Mouse (Mus musculus) thymus, postnatal 14 days (tissue): Measurements from ENCODE around the gene Adarb1.

ENCODE experiments used
- DNase-seq: peaks from one replicate; pipeline ENCODE4 v3.0.0; 2021

The Adarb1 gene

DNA sequence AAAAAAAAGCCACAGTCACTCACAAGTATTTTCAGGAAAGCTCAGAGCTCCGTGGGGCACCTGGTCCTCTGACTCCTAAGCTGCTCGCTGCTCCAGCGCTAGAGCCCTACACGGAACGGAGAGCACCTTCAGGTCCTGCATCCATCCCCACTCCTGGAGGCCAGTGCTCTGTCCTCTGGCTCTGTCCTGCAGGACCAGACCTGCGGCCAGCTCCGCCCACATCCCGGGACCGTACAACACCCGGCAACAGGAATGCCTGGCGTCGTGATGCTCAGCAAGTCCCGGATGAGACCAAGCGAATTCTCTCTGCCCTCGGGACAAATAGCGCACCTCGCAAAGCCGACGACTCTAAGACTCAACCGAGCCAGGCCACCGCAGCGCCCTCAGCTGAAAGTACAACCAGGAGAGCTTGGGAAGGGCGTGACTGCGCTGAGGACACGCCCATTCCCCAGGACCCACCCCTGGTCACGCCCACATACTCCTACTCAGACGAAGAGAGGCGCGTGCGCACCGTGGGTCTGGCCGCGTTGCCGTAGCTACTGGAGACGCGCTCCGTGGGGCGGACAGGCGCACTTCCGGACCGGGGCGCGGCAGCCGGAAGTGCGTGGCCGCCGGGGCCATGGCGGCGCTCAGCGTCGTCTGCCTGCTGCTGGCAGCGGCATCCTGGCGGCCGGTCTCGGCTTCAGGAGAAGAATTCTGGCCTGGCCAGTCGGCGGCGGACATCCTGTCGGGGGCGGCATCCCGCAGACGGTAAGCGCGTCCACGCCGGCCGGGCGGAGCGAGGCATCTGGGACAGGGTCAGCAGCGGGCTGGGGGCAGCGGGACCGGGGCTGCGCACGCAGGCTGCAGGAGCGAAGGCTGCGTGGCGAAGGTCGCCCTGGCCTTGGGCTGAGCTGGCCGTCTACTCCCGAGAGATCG, 159.1 kb downstream of the Adarb1 start, which contains the start of gene Pofut2:
Gene Pofut2, plus strand, starts transcription at position 515 of the 918 bp plus-strand sequence.
- peak; percentile 97 for DNase-seq

DNA sequence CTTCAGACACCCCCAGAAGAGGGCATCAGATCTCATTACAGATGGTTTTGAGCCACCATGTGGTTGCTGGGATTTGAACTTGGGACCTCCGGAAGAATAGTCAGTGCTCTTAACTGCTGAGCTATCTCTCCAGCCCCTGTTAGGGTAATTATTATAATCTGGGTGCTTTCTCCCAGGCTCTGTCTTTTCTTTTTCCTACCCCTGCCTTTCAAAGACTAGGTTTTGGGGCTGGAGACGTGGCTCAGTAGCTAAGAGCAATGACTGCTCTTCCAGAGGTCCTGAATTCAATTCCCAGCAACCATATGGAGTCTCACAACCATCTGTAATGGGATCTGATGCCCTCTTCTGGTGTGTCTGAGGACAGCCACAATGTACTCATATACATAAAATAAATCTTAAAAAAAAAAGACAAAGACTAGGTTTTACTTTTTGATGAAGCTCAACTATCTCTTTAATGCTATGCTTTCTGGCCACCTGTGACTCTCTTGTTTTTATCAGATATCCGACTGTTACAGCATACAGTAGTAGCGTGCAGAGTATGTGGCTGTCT, 160.0 kb downstream of the Adarb1 start:
- no peak for DNase-seq

DNA sequence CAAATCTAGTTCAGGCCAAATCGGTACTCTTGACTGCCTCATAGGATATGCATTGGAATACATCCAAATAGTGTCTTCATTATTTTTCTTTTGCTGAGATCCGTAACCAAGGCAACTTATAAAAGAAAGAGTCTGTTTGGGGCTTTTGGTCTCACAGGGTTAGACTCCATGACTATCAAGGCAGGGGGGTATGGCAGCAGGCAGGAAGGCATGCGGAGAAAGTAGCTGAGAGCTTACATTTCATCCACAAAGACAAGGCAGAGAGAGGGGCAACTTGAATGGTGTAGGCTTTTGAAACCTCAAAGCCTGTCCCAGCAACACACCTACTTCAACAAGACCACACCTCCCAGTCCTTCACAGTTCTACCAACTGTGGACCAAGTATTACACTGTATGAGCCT, 162.4 kb downstream of the Adarb1 start:
- no peak for DNase-seq

DNA sequence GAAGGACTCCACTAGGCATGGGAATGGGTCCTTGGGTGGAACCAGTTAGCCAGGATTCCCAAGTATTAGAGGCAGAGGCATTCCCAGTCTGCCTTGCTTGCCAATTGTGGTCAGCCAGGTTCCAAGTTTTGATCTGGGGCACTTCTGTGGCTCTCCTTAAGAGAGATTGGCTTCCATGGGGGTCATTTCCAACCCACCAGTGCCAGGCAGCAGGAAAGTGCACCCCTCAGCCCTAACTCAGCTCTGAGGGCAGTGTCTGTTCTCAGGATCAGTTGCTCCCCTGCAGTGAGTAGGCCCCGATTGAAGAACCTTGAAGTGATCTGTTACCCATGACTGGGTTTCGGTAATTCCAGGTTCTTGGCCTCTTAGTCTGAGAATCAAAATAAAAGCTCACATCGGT, 162.8 kb downstream of the Adarb1 start:
- DNase-seq: no peak

DNA sequence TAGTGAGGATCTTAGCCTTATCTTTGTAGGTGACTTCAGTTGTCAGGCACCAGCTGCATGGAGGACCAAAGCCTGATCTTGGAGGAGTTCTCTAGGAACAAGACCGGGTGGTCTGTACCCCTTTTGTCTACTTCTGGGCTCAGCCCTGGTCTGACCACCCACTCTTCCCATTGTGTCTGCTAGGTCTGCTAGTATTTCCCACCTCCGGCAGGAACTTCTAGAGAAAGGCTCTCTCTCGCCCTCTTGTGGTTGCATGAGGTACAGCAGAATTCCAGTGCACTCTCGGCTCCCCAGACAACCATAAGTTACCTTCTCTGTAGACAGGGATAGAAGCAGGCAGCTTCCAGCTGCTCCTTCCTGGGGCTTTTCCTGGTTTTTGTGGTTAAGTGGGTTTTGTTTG, 165.3 kb downstream of the Adarb1 start:
- peak; percentile 69 for DNase-seq

DNA sequence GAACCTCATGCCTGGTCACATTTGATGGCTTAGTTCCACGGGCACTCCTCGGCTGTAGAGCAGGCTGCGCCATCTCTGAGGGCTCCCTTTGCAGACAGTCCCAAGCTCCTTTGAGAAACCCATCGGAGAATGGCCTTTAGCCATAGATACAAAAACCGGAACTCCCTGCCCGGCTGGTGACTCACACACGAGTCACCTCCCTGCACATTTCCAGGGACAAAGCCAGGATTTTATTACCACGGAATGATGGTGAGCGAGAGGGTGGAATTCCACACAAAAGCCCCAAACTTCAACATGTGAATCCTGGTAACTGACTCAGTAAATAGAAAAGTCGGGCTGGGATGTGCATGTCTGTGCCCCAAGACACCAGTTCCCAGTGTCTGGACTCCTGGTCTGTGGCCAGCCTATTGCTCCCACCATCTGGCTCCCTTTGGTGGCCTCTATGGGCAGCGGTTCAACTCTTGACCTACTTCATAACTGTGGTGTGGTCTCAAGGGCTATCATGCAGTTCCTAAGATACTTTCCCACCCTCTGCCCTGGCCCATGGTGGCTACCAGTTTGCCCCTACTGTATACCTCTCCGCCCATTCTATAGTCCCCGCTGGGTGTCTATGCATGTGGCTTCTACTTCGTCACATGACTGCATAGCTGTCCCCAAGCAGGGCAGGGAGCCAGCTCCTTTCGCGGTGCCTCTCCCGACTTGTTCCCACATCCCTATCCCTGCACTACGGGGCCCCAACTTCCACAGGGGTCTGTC, 166.1 kb downstream of the Adarb1 start:
- DNase-seq: no peak

DNA sequence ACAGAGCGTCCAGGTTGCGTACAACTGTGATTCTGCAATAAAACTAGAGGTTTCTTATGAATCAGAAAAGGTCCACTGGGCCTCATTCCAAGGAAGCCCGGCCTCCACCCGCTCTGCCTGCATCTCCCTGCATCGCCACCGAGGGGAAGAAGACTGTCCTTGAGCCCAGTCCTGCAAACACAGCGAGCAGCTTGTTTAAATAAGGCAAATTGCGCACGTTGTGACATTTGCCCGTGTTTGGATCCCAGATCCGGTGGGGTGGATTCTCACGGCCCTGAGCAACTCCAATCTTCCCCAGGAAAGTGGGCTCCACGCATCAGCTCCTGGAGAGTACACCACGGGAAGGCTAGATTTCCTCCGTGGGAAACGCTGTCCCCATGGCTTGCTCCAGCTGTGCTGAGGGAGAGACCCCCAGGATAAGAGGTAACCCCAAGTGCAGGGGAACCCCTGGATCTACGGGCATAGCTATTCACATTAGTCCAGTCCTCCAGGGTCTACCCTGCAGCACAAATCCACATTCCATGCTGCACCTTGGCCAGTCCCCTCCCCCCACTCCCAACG, 166.8 kb downstream of the Adarb1 start:
- DNase-seq: no peak

DNA sequence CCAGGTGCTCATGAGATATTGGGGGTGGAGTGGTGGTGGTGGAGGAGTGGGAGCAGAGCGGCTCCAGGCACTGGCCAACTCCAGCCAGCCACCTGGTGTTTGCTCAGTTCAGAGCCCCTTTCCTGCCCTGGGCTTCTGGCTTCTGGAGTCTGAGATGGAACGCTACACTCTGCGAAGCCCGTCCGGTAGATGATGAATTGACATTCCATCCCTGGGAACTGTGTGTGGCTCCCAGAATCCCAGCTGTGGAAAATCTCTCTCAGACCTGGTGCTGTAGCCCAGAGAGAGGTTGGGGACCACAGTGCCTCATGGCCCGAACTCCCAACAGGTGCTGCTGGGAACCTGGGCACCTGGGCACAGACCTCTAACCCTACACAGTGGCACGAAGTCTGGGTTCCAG, 170.4 kb downstream of the Adarb1 start:
- no peak for DNase-seq

DNA sequence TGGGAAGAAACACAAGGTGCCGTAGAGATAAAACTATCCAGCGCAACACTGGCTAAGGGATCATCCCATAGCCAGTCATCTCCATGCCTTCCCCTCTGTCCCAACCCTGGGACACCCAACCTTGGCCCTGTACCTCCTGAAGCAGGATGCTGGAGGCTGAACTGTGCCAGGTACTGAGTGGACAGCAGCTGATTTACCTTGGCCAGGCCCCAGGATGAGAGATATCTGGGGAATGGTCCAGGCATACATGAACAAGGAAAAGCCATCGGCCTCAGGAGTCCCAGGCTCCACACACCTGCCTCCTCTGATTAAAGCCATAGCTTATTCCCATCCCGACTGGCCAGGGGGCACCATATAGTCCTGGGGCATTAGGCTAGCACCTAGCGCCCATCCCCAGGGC, 171.0 kb downstream of the Adarb1 start:
- DNase-seq: no peak

DNA sequence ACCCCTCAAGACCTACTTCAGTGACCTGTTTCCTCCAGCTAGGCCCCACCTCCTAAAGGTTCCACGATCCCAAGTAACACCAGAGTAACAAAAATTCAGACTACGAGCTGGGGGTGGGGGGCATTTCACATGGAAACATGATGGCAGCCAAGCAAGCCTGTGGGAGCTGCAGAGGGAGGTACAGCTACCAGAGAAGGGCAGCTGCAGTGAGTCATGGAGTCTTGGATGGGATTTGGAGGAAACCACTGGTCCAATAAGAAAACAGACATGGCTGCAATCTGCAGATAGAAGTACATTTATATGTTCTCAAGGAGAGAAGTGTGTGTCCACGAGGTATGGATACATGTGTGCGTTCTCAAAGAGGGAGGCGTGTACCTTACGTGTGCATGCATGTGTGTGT, 173.3 kb downstream of the Adarb1 start:
- no peak for DNase-seq

DNA sequence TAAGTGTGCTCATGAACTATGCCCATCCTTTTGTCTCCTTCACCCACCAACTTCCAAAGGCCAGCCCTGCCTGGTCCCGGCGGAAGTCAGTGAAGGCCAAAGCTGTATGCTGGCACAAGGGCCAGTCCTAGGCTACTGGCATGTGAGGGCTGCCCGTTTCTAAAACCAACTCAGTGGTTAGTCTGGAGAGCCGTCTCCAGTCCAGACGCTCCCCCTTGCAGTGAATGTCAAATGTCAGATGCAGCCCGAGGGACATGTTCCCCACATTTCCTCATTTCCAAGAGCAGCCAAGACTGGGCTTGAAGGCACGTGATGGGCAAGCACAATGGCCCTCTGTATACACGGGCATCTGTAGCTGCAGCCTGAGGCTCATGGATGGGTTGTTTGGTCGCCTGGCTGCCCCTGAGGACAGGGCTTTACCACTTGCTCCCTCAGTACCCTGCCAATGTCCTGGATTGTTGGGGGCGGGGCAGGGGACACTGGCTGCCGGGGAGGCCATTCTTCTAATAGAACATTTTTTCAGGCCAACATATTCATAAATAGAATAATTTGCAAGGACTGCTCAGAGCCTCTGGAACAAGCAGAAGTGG, 174.4 kb downstream of the Adarb1 start:
- DNase-seq: no peak

DNA sequence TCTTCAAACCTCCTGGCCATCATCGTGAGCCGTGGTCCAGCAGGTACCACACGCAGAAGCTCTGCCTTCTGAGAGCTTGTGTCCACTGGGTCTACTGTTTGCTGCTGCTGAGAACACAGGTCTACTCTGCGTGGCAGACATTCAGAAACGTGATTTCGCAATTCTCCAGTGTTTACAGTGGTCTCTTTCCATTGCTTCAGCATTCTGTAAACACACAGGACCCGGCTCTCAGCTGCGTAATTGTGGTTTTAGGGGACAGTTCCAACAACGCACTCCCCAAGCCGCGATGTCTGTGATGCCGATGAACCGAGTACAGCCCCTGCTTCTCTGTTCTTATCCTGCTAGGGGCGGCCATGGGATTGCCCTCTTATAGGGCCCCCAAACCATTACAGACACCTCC, 175.2 kb downstream of the Adarb1 start:
- no peak for DNase-seq

DNA sequence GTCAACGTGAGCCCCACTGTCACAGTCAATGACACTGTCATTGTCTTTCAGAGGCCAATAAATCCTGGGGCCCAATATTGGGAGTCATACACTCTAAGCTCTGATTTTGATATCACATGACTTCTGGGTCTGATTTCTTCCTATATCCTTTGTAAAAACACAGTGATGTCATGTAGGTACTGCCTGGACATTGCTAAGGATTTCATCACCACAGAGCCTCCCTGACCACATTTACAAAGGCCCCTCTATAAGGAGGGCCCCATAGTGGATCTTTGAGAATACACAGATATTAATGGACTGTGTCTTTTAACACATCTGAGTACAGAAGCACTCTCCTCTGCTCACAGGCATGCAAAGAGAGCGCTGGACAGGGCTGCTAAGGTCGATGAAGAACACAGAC, 175.7 kb downstream of the Adarb1 start:
- DNase-seq: no peak

DNA sequence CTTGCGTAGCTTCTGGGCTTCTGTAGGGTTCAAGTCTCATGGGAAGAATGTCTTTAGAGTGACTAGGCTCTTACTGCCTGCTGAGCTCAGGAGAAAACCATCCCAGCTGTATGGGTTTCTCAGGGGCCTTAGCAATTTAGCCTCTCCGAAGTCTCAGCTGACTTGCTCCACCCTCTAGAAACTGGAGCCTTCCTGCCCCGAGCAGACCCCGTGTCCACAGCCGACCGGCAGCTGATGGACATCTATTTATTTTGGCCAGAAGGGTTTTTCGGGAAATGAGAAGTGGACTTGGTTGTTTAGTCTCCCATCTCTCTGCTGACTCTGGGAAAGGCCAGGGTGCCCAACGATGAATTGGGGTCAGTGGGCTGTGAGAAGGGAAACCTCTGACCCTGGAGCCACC, 177.3 kb downstream of the Adarb1 start:
- DNase-seq: no peak
